Mouse (Mus musculus) MEL (cell line): ENCODE data around the gene Gfi1. TPM values are rescaled to one million over a fixed set of nuclear protein-coding genes. Genes with fewer than 3 reads are reported as not detected.
A peak's percentile ranks its signal among the peaks of the same experiment; 100 is the strongest.

Experiments used
- DNase-seq: peaks from one replicate; pipeline ENCODE4 v3.0.0; 2011; ENCODE audit warnings: low read depth, low spot score
- H3K27ac ChIP-seq: 2 replicates; pipeline ENCODE4 v1.5.1; 2012; ENCODE audit warnings: low read depth, mild to moderate bottlenecking, control low read depth, low read length, moderate library complexity; ENCODE audit not compliant: control insufficient read depth
- H3K27me3 ChIP-seq, 2 experiments: fragments of 150-350 bp in 1 of 2; sonication (generic) in 1 of 2; 2 replicates each; pipeline ENCODE4 v1.6.1; 2012; ENCODE audit warnings: low read length in 2 of 2, mild to moderate bottlenecking in 2 of 2, improper control_type of control experiment in 1 of 2, moderate library complexity in 1 of 2; ENCODE audit not compliant: insufficient read depth in 2 of 2, control insufficient read depth in 1 of 2
- H3K36me3 ChIP-seq, 2 experiments: 2 replicates each; pipeline ENCODE4 v1.6.1; 2012 to 2014; ENCODE audit warnings: low read length in 2 of 2, improper control_type of control experiment in 1 of 2, inconsistent platforms in 1 of 2, mild to moderate bottlenecking in 1 of 2; ENCODE audit not compliant: insufficient read depth in 2 of 2, control insufficient read depth in 1 of 2
- H3K4me1 ChIP-seq, 2 experiments: fragments of 150-350 bp in 1 of 2; sonication (generic) in 1 of 2; 2 replicates each; pipeline ENCODE4 v1.6.1; 2012; ENCODE audit warnings: low read length in 2 of 2, improper control_type of control experiment in 1 of 2, mild to moderate bottlenecking in 1 of 2; ENCODE audit not compliant: insufficient read depth in 2 of 2, control insufficient read depth in 1 of 2
- H3K4me3 ChIP-seq, 2 experiments: fragments of 150-350 bp in 1 of 2; sonication (generic) in 1 of 2; 2 replicates each; pipeline ENCODE4 v1.5.1; 2012; ENCODE audit warnings: low read depth in 2 of 2, low read length in 2 of 2, mild to moderate bottlenecking in 2 of 2, moderate library complexity in 2 of 2, control low read depth in 1 of 2, improper control_type of control experiment in 1 of 2; ENCODE audit not compliant: control insufficient read depth in 1 of 2, insufficient read depth in 1 of 2
- H3K79me2 ChIP-seq: 2 replicates; pipeline ENCODE4 v1.6.1; 2012; ENCODE audit warnings: mild to moderate bottlenecking, low read length, moderate library complexity; ENCODE audit not compliant: control insufficient read depth, poor library complexity, insufficient read depth
- H3K9ac ChIP-seq: 2 replicates; pipeline ENCODE4 v1.6.1; 2012; ENCODE audit warnings: low read depth, mild to moderate bottlenecking, control low read depth, low read length, moderate library complexity; ENCODE audit not compliant: control insufficient read depth, poor library complexity, severe bottlenecking
- H3K9me3 ChIP-seq: fragments of 150-350 bp; sonication (generic); replicated peaks from 2 replicates; pipeline ENCODE4 v1.6.1; 2012; ENCODE audit warnings: mild to moderate bottlenecking, low read length, improper control_type of control experiment, moderate library complexity; ENCODE audit not compliant: insufficient read depth
- CHD1 ChIP-seq: IDR thresholded peaks from 2 replicates; pipeline ENCODE4 v1.6.1; 2012; ENCODE audit warnings: low read depth, mild to moderate bottlenecking, inconsistent platforms, low read length, improper control_type of control experiment
- CTCF ChIP-seq, 3 experiments: IDR thresholded peaks in 2 of 3; conservative IDR thresholded peaks in 1 of 3; 2 replicates each; pipeline ENCODE4 v1.5.1; 2011 to 2012; ENCODE audit warnings: low read length in 3 of 3, low read depth in 2 of 3, mild to moderate bottlenecking in 2 of 3, improper control_type of control experiment in 1 of 3, inconsistent platforms in 1 of 3, mixed read lengths in 1 of 3, moderate library complexity in 1 of 3; ENCODE audit not compliant: control insufficient read depth in 1 of 3, insufficient read depth in 1 of 3, poor library complexity in 1 of 3, severe bottlenecking in 1 of 3
- EP300 ChIP-seq, 2 experiments: IDR thresholded peaks; 2 replicates each; pipeline ENCODE4 v1.6.1; 2011; ENCODE audit warnings: improper control_type of control experiment in 2 of 2, low read length in 2 of 2, low read depth in 1 of 2, mild to moderate bottlenecking in 1 of 2
- ETS1 ChIP-seq: IDR thresholded peaks from 2 replicates; pipeline ENCODE4 v1.6.1; 2012; ENCODE audit warnings: low read depth, mild to moderate bottlenecking, inconsistent platforms, low read length, improper control_type of control experiment, moderate library complexity
- GABPA ChIP-seq: IDR thresholded peaks from 2 replicates; pipeline ENCODE4 v1.6.1; 2012; ENCODE audit warnings: low read depth, mild to moderate bottlenecking, inconsistent platforms, low read length, improper control_type of control experiment, moderate library complexity
- GATA1 ChIP-seq: IDR thresholded peaks from 2 replicates; pipeline ENCODE4 v1.6.1; 2011; ENCODE audit warnings: low read depth, low read length, improper control_type of control experiment
- KAT2A ChIP-seq: conservative IDR thresholded peaks from 2 replicates; pipeline ENCODE4 v1.6.1; 2012; ENCODE audit warnings: low read depth, low read length, improper control_type of control experiment, inconsistent platforms
- MAFK ChIP-seq: IDR thresholded peaks from 2 replicates; pipeline ENCODE4 v1.6.1; 2011; ENCODE audit warnings: low read depth, mild to moderate bottlenecking, low read length, improper control_type of control experiment, borderline replicate concordance
- MAZ ChIP-seq: IDR thresholded peaks from 2 replicates; pipeline ENCODE4 v1.6.1; 2012; ENCODE audit warnings: low read depth, mild to moderate bottlenecking, inconsistent platforms, low read length, improper control_type of control experiment
- MYC ChIP-seq: IDR thresholded peaks from 2 replicates; pipeline ENCODE4 v1.6.1; 2011; ENCODE audit warnings: low read depth, mild to moderate bottlenecking, low read length, improper control_type of control experiment, moderate library complexity
- POLR2A ChIP-seq, 2 experiments: IDR thresholded peaks; 2 replicates each; pipeline ENCODE4 v1.6.1; 2011 to 2012; ENCODE audit warnings: low read length in 2 of 2, mild to moderate bottlenecking in 2 of 2, control low read depth in 1 of 2, improper control_type of control experiment in 1 of 2, low read depth in 1 of 2, moderate library complexity in 1 of 2; ENCODE audit not compliant: control insufficient read depth in 1 of 2, insufficient read depth in 1 of 2, poor library complexity in 1 of 2
- RAD21 ChIP-seq: IDR thresholded peaks from 2 replicates; pipeline ENCODE4 v1.6.1; 2011; ENCODE audit warnings: mild to moderate bottlenecking, low read depth, low read length, improper control_type of control experiment
- RCOR1 ChIP-seq: IDR thresholded peaks from 2 replicates; pipeline ENCODE4 v1.6.1; 2012; ENCODE audit warnings: low read depth, mild to moderate bottlenecking, inconsistent platforms, low read length, improper control_type of control experiment
- SMC3 ChIP-seq: IDR thresholded peaks from 2 replicates; pipeline ENCODE4 v1.6.1; 2011; ENCODE audit warnings: low read depth, low read length, improper control_type of control experiment
- TAL1 ChIP-seq: IDR thresholded peaks from 2 replicates; pipeline ENCODE4 v1.6.1; 2012; ENCODE audit warnings: mild to moderate bottlenecking, inconsistent platforms, low read length, moderate library complexity, mixed read lengths
- TCF12 ChIP-seq: IDR thresholded peaks from 2 replicates; pipeline ENCODE4 v1.6.1; 2014; ENCODE audit warnings: low read depth, mild to moderate bottlenecking, inconsistent platforms, low read length, improper control_type of control experiment, moderate library complexity
- UBTF ChIP-seq: IDR thresholded peaks from 2 replicates; pipeline ENCODE4 v1.6.1; 2012; ENCODE audit warnings: low read depth, mild to moderate bottlenecking, inconsistent platforms, low read length, improper control_type of control experiment, moderate library complexity, borderline replicate concordance; ENCODE audit not compliant: insufficient read depth
- USF1 ChIP-seq: IDR thresholded peaks from 2 replicates; pipeline ENCODE4 v1.6.1; 2014; ENCODE audit warnings: low read depth, mild to moderate bottlenecking, inconsistent platforms, low read length, improper control_type of control experiment, moderate library complexity
- USF2 ChIP-seq, 2 experiments: IDR thresholded peaks; 2 replicates each; pipeline ENCODE4 v1.6.1; 2011 to 2012; ENCODE audit warnings: improper control_type of control experiment in 2 of 2, low read length in 2 of 2, borderline replicate concordance in 1 of 2, inconsistent platforms in 1 of 2, low read depth in 1 of 2, mild to moderate bottlenecking in 1 of 2; ENCODE audit not compliant: insufficient read depth in 1 of 2
- ZKSCAN1 ChIP-seq: IDR thresholded peaks from 2 replicates; pipeline ENCODE4 v1.6.1; 2012; ENCODE audit warnings: low read depth, mild to moderate bottlenecking, inconsistent platforms, low read length, improper control_type of control experiment, moderate library complexity
- ZMIZ1 ChIP-seq: IDR thresholded peaks from 2 replicates; pipeline ENCODE4 v1.6.1; 2012; ENCODE audit warnings: low read depth, mild to moderate bottlenecking, inconsistent platforms, low read length, improper control_type of control experiment, moderate library complexity
- ZNF384 ChIP-seq: IDR thresholded peaks from 2 replicates; pipeline ENCODE4 v1.6.1; 2012; ENCODE audit warnings: low read depth, mild to moderate bottlenecking, inconsistent platforms, low read length, improper control_type of control experiment
- polyA plus RNA-seq, 2 experiments: library from polyadenylated mRNA; stranded (reverse) in 1 of 2; unstranded in 1 of 2; fragments of >175 nt in 1 of 2; fragments of >200 nt in 1 of 2; gene quantifications; 2 replicates each; pipeline versions ENCODE4 v1.2.1 to v1.2.4; 2012; ENCODE audit warnings: low replicate concordance in 2 of 2, low read depth in 1 of 2; ENCODE audit not compliant: insufficient read length in 2 of 2, insufficient read depth in 1 of 2, missing spikeins in 1 of 2
- total RNA-seq: library from RNA; depleted of rRNA; stranded (reverse); fragments of 300-350 nt; gene quantifications from 2 replicates; pipeline ENCODE4 v1.2.3, GENCODE M21; 2012

The Gfi1 gene
- total and polyA plus RNA-seq, 3 experiments, result 0.04 TPM; not detected in 2

DNA sequence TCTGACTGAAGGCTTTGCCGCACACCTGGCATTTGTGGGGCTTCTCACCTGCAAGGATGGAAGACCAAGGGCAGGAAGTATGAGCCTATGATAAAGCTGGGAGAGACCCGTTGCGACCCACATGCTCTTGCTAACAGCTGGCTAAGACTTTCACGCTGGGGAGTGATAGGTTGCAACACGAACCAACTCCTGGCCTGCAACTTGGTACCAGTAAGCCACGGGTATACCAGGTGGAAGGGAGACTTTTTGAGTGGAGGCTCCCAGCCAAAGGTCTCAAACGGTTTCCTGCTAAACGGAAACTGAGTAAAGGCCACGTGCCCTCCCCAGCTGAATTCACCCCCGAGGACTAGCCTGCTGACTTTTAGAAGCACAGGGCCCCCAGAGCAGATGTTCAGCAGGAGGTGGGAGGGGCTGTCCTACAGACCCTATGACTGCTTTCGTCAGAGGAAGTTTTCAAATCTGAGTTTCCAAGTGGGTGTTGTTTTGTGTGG is 7.9 kb downstream of the Gfi1 start:
- Histone ChIP-seq H3K27me3 (peaks cover 0 to 2% of the 10 kb centered on the region in 2 experiments; a peak in 2 of 4 replicates), H3K79me2 (no peaks in the 10 kb centered on the region), H3K4me3 (no peak overlapping the region)

DNA sequence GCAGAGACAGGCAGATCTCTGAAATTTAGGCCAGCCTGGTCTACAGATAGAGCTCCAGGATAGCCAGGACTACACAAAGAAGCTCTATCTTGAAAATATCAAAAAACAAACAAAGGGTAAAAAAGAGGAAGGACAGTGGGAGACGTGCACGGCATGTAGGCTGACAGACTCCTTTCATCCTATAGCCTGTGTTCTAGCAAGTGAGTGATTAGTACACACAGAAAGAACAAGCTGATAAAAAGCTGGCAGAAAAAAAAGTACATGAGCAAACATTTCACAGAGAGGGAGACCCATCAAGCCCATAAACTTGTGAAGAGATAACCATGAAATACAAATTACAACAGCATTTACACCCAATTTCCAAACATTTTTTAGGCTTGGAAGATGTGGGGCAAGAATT is 14.1 kb downstream of the Gfi1 start:
- no peaks in the 10 kb centered on the region; a peak in 1 of 4 replicates for H3K4me1 ChIP-seq
- peak; percentile 54 for DNase-seq
- H3K79me2 ChIP-seq, result no peaks in the 10 kb centered on the region
- H3K27me3 ChIP-seq, result peaks cover 2% of the 10 kb centered on the region in 2 experiments
- peaks cover 0 to 6% of the 10 kb centered on the region in 2 experiments; a peak in 2 of 4 replicates for H3K36me3 ChIP-seq
- peak; percentile 59 for TF ChIP-seq ZNF384
- no peak for TF ChIP-seq ZMIZ1
- TF ChIP-seq CTCF (IDR thresholded peaks at IDR 0.05 in 2 of 3, conservative IDR thresholded peaks at IDR 0.05 in 1 of 3; ENCODE audit: control insufficient read depth in 1 of 3, insufficient read depth in 1 of 3, low read depth in 2 of 3, low read length in 3 of 3, poor library complexity in 1 of 3, severe bottlenecking in 1 of 3), result no peak
- TF ChIP-seq TCF12, result 0 out of 2 replicates have a peak, but pooled peaks have one; percentile 11
- TF ChIP-seq GATA1, result 0 out of 2 replicates have a peak, but pooled peaks have one; percentile 29
- no peak for TF ChIP-seq MAZ
- TF ChIP-seq MAFK, result no peak
- TF ChIP-seq UBTF, result no peak
- TF ChIP-seq POLR2A (IDR thresholded peaks at IDR 0.05; ENCODE audit: control insufficient read depth in 1 of 2, insufficient read depth in 1 of 2, low read depth in 1 of 2, low read length in 2 of 2, poor library complexity in 1 of 2), result no peak
- no peak for TF ChIP-seq USF2 (IDR thresholded peaks at IDR 0.05; ENCODE audit: borderline replicate concordance in 1 of 2, insufficient read depth in 1 of 2, low read depth in 1 of 2, low read length in 2 of 2)
- no peak overlapping the region for H3K27ac ChIP-seq
- H3K9me3 ChIP-seq, result no peaks in the 10 kb centered on the region
- H3K4me3 ChIP-seq, result no peak overlapping the region
- H3K9ac ChIP-seq, result no peak overlapping the region

More for the DNA sequence above, 7.9 kb downstream of the Gfi1 start:
- TF ChIP-seq ETS1, result no peak
- TF ChIP-seq, all 39 proteins: peak for 0
- no peak for DNase-seq
- no peak overlapping the region for H3K9ac ChIP-seq
- no peak overlapping the region for H3K27ac ChIP-seq
- H3K36me3 ChIP-seq, result no peaks in the 10 kb centered on the region
- no peaks in the 10 kb centered on the region for H3K4me1 ChIP-seq
- H3K9me3 ChIP-seq, result no peaks in the 10 kb centered on the region

DNA sequence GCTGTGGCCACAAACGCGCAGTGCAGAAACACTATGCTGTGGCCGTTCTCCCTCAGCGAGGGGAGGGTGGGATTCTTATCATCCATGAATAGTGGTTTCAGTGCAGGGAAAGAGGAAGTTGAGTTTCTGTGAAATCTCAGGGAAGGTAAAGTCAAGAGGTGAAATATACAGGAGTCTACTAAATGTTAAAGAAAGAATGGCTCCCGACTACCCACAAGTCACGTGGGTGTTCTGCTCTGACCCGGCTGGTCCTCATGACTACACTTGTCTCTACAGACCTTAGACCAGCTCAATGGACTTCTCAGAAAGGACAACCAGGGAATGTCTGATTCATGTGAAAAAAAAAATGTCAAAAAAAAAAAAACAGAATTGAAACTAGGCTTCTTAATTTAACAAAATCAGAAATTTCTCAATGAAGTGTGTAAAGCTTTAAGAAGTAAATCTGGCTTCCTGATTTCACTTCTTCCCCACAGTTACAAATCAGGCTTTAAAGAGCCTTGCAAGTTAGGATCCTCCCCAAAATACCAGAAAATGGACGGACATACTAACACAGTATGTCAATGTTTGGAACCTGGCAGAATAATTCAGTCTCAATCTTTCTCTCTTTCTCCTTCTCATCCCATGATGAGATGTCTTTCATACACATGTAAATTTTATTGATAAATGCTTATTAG is 17.6 kb downstream of the Gfi1 start:
- peak; percentile 68 for DNase-seq
- no peaks in the 10 kb centered on the region for H3K9me3 ChIP-seq
- peaks cover 0 to 6% of the 10 kb centered on the region in 2 experiments; a peak in 2 of 4 replicates for H3K36me3 ChIP-seq
- H3K4me1 ChIP-seq, result no peaks in the 10 kb centered on the region; a peak in 1 of 4 replicates
- no peak overlapping the region for H3K27ac ChIP-seq
- H3K79me2 ChIP-seq, result no peaks in the 10 kb centered on the region
- H3K9ac ChIP-seq, result no peak overlapping the region
- no peak overlapping the region for H3K4me3 ChIP-seq
- TF ChIP-seq RCOR1 (peak; percentile 88), EP300 (IDR thresholded peaks at IDR 0.05; ENCODE audit: low read depth in 1 of 2, low read length in 2 of 2) (peak; percentile 32 to 46; a peak in 3 of 4 replicates), USF1 (peak; percentile 58; the same call in 1 of the 2 replicates), GATA1 (peak; percentile 49), MYC (no peak), TAL1 (no peak), ZKSCAN1 (no peak), CHD1 (no peak), TCF12 (no peak), KAT2A (no peak), ZNF384 (peak; percentile 63), GABPA (no peak), RAD21 (no peak), SMC3 (no peak)
- H3K27me3 ChIP-seq, result peaks cover 0 to 3% of the 10 kb centered on the region in 2 experiments; a peak in 2 of 4 replicates
